Mouse (Mus musculus): Measurements from ENCODE around the gene Olfr414.

Gene Olfr414

GRCm38 (mm10) chr1:174423764-174424163 lies at the start of gene Olfr414:
Gene Olfr414 (plus strand): TSS chr1:174424064.
- no peak for DNase-seq (ENCODE audit: low spot score in 2 of 2)

GRCm38 (mm10) chr1:174390746-174391145 lies 33.1 kb upstream of the Olfr414 start, which contains the start of gene Olfr248:
Gene Olfr248 (plus strand): TSS chr1:174391046.
- no peak for DNase-seq (ENCODE audit: low spot score in 2 of 2)

GRCm38 (mm10) chr1:174422959-174423358 lies 905 bp upstream of the Olfr414 start:
- DNase-seq (ENCODE audit: low spot score in 2 of 2): no peak

- no peak for DNase-seq (ENCODE audit: low spot score in 2 of 2)
These were observed 2.5 kb downstream of the Olfr414 start for GRCm38 (mm10) chr1:174426180-174426986.

- DNase-seq (ENCODE audit: low spot score in 2 of 2): no peak
These were observed 3.5 kb downstream of the Olfr414 start for GRCm38 (mm10) chr1:174427402-174427801.

GRCm38 (mm10) chr1:174428407-174428806 lies 4.5 kb downstream of the Olfr414 start:
- no peak for DNase-seq (ENCODE audit: low spot score in 2 of 2)

GRCm38 (mm10) chr1:174434121-174434520 lies 10.3 kb downstream of the Olfr414 start:
- no peak for DNase-seq (ENCODE audit: low spot score in 2 of 2)

GRCm38 (mm10) chr1:174441782-174442181 lies 17.9 kb downstream of the Olfr414 start, which contains the start of gene Olfr220:
Gene Olfr220 (plus strand): TSS chr1:174442082.
- no peak for DNase-seq (ENCODE audit: low spot score in 2 of 2)

GRCm38 (mm10) chr1:174455100-174455499 lies 31.2 kb downstream of the Olfr414 start:
- no peak for DNase-seq (ENCODE audit: low spot score in 2 of 2)

- no peak for DNase-seq (ENCODE audit: low spot score in 2 of 2)
These were observed 41.5 kb downstream of the Olfr414 start for GRCm38 (mm10) chr1:174465385-174465784.

GRCm38 (mm10) chr1:174466240-174466639 lies 42.4 kb downstream of the Olfr414 start:
- no peak for DNase-seq (ENCODE audit: low spot score in 2 of 2)

GRCm38 (mm10) chr1:174469736-174470135 lies 45.9 kb downstream of the Olfr414 start:
- peak in 1 of 2 experiments; percentile 8 for DNase-seq (ENCODE audit: low spot score in 2 of 2)

- no peak for DNase-seq (ENCODE audit: low spot score in 2 of 2)
These were observed 58.7 kb downstream of the Olfr414 start for GRCm38 (mm10) chr1:174482567-174482966.
